Mouse (Mus musculus): ENCODE data around the gene Cyp2j13. TPM values are rescaled to one million over a fixed set of nuclear protein-coding genes. Genes with fewer than 3 reads are reported as not detected.
"Not testable (repeated sequence)": the region's sequence is repeated elsewhere in the genome, so short reads cannot be mapped to it uniquely, and the experiment has no call there.

Gene Cyp2j13
- 1 to 10 TPM; 1.6 to 2.6 TPM for total RNA-seq (2021)

DNA sequence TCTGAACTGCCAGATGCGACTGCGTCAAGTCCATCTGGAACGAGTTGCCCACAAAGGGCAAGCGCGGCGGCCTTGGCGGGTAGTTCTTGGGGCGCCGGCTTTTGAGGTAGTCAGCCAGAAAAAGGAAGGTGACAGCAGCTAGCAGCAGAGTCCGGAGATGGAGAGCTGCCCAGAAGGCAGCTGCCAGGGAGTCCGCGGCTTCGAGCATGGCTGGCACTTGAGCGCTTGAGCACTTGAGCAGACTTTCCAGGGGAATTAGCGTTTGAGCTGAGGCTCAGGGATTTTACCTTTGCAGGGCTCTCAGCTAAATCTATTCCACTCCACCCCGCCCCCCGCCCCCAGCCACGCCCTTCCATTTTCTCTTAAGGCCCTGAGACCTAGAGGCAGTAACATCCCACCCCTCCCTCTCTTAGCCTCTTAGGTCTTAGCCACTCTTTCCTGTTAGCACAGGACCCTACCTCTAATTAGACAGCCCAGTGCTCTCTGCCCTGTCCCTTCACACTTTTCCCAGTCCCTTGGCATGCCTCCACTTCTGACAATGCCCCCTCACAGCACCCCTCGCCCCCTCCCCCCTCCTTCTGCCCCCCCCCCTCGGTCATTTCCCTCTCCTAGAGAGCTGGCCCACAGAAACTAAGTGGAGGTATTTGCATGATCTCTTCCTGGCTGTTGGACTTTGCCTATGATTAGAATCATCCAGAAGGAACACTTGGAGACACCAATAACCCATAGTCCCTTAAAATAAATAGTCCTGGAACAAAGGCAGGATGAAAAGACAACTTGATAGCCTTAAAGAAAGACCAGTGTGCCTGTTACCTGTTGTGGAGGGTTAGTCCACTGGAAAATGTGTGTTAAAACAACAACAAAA is at the start of gene Cyp2j13:
Gene Cyp2j13 (minus strand): TSS at position 286 of the 865 bp plus-strand sequence.
- peak; percentile 3 to 16 for DNase-seq

DNA sequence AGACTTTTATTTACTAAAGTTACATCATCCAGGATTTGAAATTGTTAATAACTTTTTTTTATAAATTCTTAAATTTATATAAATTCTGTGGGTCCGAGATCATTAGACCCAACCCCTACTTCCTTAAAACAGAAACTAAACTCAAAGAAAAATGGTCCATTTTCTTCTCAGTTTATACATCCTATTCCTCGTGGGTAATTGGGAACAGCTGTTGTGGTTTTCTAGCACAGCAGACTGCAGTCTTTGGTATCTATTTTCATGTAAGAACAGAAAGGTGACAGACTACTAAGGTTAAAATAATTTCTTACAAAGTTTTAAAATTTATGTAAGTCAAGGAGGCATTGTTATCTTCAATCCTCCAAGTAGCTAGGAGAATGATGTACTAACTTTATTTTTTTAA is 19.5 kb upstream of the Cyp2j13 start:
- DNase-seq, result no peak

DNA sequence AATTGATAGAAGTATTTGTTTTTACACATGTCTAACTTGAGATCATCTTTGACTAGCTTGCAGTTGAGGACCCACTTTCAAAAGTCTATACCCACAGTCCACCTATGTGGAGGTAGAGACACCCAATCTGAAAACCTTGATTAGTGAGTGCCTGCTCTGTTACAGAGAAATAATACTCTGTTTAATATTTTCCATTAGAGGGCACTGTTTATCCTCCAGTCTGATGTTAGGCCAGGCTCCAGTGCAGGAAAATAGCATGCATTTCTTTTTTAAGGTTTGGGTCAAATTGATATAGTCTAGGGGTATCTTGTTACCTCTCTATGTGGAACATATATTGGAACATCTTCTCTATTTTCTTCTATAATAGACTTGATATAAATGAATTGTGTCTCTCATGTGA is 14.5 kb upstream of the Cyp2j13 start:
- DNase-seq, result no peak

DNA sequence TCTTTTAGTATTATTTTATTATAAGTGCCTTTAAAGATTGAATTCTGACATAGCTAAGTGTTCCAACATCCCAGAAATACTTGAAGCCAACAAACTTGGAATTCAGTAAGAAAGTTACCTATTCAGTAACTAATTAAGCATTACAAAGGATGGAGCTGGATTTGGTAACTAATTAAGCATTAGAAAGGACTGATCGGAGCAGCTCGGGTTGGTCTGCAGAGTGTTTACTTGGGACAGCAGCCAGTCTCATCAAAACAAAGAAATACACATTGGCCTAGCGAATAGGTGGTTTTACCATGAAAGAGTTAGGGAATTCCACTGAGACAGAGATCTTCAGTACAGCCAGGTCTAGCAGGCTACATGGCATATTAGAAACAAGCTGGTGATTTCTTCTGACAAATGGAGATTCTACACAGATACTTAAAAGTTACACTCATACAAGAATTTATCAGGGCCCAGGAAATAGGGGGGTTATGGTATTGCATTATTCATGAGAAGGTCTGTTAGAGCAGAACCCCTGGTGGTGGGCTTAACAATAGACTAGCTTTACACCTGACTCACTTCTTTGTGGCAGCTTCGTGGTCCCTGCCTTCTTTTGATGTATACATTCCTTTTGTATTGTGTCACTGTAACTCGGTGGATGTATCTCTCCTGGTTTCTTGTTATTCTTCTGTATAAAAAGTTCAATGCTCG is 12.2 kb upstream of the Cyp2j13 start:
- DNase-seq, result not testable (repeated sequence)

DNA sequence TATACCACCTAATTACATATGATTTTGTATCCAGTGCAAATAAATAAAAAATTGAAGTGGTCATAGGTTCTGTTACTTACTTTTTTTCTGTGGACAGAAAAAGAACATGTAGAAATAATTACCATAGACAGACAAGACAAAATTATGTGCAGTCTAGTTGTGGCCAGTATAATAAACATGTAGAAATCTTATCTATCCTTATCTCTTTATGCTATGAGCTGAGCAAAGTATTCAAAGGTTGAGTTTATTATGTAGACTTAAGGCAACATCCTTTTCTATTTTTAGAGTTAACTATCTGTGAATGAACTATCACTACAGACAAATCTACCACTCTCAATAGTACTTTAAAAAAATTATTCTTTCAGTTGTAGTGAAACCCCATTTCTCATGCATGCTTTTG is 962 bp upstream of the Cyp2j13 start:
- no peak for DNase-seq

DNA sequence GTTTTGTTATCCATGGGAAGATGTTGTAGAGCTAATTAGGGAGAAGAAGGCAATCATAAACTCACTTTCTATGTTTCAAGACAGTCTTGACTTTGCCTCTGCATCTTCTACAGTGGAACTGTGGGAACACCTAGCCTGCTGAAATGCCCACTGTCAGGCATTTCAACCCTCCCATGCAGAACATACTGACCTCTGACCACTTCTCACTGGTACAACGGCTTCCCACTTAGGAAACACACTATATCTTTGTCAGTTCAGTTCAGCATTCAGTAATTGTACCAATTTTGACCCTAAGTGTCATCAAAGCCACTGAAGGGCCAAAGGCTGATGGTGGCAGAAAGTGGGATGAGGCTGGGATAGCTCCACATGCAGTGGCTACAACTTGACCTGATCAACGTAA is 15.3 kb downstream of the Cyp2j13 start:
- no peak for DNase-seq

DNA sequence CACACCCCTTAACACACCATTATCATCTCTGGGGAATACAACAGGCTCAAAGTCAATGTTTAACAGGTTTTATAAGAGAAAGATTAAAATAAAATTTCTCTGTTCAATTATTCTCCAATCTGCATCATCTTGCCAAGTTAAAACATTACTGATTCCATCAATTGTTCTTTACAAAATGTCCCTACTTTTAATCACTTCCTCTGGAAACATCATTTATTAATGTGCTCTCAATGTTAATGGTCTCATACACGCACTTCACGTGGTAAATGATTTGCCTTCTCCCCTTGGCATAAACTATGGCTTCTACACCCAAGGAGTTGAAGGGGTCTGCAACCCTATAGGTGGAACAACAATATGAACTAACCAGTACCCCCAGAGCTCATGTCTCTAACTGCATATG is 17.2 kb downstream of the Cyp2j13 start:
- no peak for DNase-seq

DNA sequence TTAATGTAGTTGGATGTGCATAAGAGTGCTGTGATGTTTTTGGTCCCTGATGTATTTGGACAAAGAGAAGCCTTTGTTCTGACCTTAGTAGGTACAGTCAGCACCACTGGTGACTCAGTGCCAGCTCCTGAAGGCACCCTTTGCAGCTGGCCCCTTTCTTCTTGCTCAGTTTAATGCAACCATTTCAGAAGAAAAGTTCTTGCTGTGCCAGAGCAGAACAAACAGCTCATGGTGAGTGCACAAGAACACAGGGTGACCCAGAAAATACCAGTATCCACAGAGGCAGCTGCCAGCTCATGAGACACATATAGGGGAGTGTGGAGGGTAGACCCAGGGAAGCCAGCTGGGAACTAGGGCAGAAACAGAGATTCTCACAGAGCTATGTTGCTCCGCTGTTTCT is 48.9 kb downstream of the Cyp2j13 start:
- peak; percentile 28 to 47 for DNase-seq

DNA sequence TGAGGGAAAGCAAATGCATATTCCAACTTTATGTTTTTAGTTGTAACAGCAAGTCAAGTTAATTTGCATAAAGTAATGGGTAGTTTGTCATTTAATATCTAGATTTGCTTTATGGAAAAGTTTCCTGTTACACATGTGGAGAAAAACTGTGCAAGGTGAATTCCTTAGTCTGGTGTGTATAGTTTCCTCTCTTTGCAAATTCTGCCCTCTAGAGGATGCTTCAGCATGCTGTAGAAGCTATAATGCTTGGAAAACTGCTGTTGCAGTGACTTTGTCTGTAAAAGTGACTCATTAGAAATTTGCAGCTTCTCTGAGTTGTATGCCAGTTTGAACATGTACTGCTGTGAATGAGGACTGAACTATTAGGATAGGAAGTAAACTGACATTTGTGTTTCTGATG is 54.5 kb downstream of the Cyp2j13 start:
- no peak for DNase-seq

DNA sequence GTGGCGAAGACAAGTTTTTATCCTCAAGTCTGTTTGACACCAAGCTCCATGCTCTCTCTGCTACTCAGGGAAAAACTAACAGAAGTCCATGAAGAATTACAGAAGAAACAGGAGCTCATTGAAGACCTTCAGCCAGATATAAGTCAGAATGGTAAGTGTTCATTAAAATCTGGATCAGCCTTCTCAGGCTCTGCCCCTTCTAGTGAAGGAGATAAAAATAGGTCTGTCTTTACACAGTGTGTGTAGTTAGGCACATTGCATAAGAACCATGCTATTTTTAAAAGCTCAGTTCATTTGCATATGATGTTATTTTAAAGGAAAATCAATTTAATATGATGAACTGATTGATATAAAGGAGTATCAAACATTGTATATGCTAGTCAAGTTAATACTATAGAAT is 60.5 kb downstream of the Cyp2j13 start:
- no peak for DNase-seq

DNA sequence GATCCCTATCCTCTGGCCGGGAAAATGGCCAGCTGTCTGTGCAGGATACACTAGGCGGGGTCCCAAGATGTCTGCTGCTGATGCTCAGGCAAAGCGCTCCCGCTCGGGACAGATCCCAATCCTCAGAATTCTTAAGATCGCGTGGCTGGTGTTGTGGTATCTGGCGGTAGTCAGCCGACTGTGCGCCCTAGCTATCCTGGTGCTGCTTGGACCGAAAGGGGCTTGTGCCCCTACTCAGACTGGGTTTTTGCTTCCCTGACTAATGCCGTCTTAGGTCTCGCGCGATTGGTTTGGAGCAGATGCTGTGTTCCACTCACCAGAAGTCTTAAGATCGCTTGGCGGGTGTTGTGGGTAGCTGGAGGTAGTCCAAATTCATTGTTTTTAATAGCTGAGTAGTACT is 95.1 kb downstream of the Cyp2j13 start:
- DNase-seq, result not testable (repeated sequence)

Other genes starting within 250 kb of the Cyp2j13 start
- 10 to 100 TPM; 59.3 to 68.7 TPM for gene Hook1, start 110.3 kb downstream of the Cyp2j13 start, total RNA-seq (2021)
- 1 to 10 TPM; 3.5 to 3.7 TPM for gene Cyp2j12, start 63.6 kb upstream of the Cyp2j13 start, total RNA-seq (2021)
- gene Cyp2j7, start 159.1 kb upstream of the Cyp2j13 start, total RNA-seq (2021), result under 1 TPM in 1 of 2 experiments, not detected in 1; 0.25 TPM